Mouse (Mus musculus) CH12.LX (cell line): ENCODE data around the gene Ush2a. TPM values are rescaled to one million over a fixed set of nuclear protein-coding genes. Genes with fewer than 3 reads are reported as not detected.

Experiments
- DNase-seq: peaks from one replicate; pipeline ENCODE4 v3.0.0-alpha.2; 2013; ENCODE audit errors: extremely low read depth
- H3K27ac ChIP-seq: 2 replicates; pipeline ENCODE4 v1.5.1; 2012; ENCODE audit warnings: low read depth, mild to moderate bottlenecking, control low read depth, moderate library complexity; ENCODE audit not compliant: insufficient read depth
- H3K27me3 ChIP-seq: replicated peaks from 2 replicates; pipeline ENCODE3; 2012; ENCODE audit warnings: inconsistent platforms
- H3K36me3 ChIP-seq, 2 experiments: replicated peaks in 1 of 2; 2 replicates each; pipeline versions ENCODE3 to v1.6.1; 2012; ENCODE audit warnings: inconsistent platforms in 1 of 2, low read length in 1 of 2, mild to moderate bottlenecking in 1 of 2, mixed read lengths in 1 of 2, moderate library complexity in 1 of 2; ENCODE audit not compliant: control insufficient read depth in 1 of 2, insufficient read depth in 1 of 2
- H3K4me1 ChIP-seq, 2 experiments: 2 replicates each; pipeline ENCODE4 v1.6.1; 2012; ENCODE audit warnings: inconsistent platforms in 1 of 2, moderate library complexity in 1 of 2; ENCODE audit not compliant: insufficient read depth in 2 of 2, control insufficient read depth in 1 of 2
- H3K4me2 ChIP-seq: 2 replicates; pipeline ENCODE4 v1.6.1; 2012; ENCODE audit warnings: low read depth, mild to moderate bottlenecking, control low read depth; ENCODE audit not compliant: poor library complexity, insufficient read depth, severe bottlenecking
- H3K4me3 ChIP-seq, 3 experiments: fragments of 150-350 bp in 1 of 3; sonication (generic) in 1 of 3; replicated peaks in 1 of 3; 2 replicates each; pipeline versions ENCODE3 to v1.5.1; 2011 to 2012; ENCODE audit warnings: low read depth in 2 of 3, low read length in 2 of 3, mild to moderate bottlenecking in 2 of 3, moderate library complexity in 2 of 3, control low read depth in 1 of 3, improper control_type of control experiment in 1 of 3, inconsistent platforms in 1 of 3, mixed read lengths in 1 of 3; ENCODE audit not compliant: poor library complexity in 1 of 3
- H3K79me2 ChIP-seq: replicated peaks from 2 replicates; pipeline ENCODE4 v1.6.1; 2012; ENCODE audit warnings: mild to moderate bottlenecking, moderate library complexity; ENCODE audit not compliant: control insufficient read depth, poor library complexity, insufficient read depth, severe bottlenecking; ENCODE audit errors: extremely low read depth
- H3K9ac ChIP-seq: 2 replicates; pipeline ENCODE4 v1.6.1; 2012; ENCODE audit warnings: low read depth, mild to moderate bottlenecking, control low read depth, moderate library complexity; ENCODE audit not compliant: insufficient read depth
- H3K9me3 ChIP-seq: replicated peaks from 2 replicates; pipeline ENCODE3; 2012; ENCODE audit warnings: low read length, inconsistent platforms, mixed read lengths
- BHLHE40 ChIP-seq: IDR thresholded peaks from 2 replicates; pipeline ENCODE4 v1.6.1; 2011; ENCODE audit warnings: mild to moderate bottlenecking, low read depth, low read length, improper control_type of control experiment
- CHD1 ChIP-seq: IDR thresholded peaks from 2 replicates; pipeline ENCODE4 v1.6.1; 2012; ENCODE audit warnings: low read depth, low read length, improper control_type of control experiment, inconsistent platforms
- CHD2 ChIP-seq: IDR thresholded peaks from 2 replicates; pipeline ENCODE4 v1.6.1; 2011; ENCODE audit warnings: low read length, improper control_type of control experiment
- E2F4 ChIP-seq: IDR thresholded peaks from 2 replicates; pipeline ENCODE4 v1.6.1; 2011; ENCODE audit warnings: low read depth, low read length, improper control_type of control experiment; ENCODE audit not compliant: insufficient replicate concordance
- ELF1 ChIP-seq: IDR thresholded peaks from 2 replicates; pipeline ENCODE4 v1.6.1; 2014; ENCODE audit warnings: low read depth, mild to moderate bottlenecking, inconsistent platforms, low read length, improper control_type of control experiment
- EP300 ChIP-seq: IDR thresholded peaks from 2 replicates; pipeline ENCODE4 v1.6.1; 2011; ENCODE audit warnings: low read length, improper control_type of control experiment
- ETS1 ChIP-seq: conservative IDR thresholded peaks from 2 replicates; pipeline ENCODE4 v1.6.1; 2012; ENCODE audit warnings: low read depth, mild to moderate bottlenecking, inconsistent platforms, low read length, improper control_type of control experiment, moderate library complexity
- GABPA ChIP-seq: IDR thresholded peaks from 2 replicates; pipeline ENCODE4 v1.6.1; 2012; ENCODE audit warnings: low read depth, low read length, improper control_type of control experiment, inconsistent platforms; ENCODE audit not compliant: insufficient replicate concordance
- HCFC1 ChIP-seq: IDR thresholded peaks from 2 replicates; pipeline ENCODE4 v1.6.1; 2012; ENCODE audit warnings: low read depth, mild to moderate bottlenecking, inconsistent platforms, low read length, improper control_type of control experiment
- JUND ChIP-seq: conservative IDR thresholded peaks from 2 replicates; pipeline ENCODE4 v1.6.1; 2011; ENCODE audit warnings: low read depth, low read length, improper control_type of control experiment
- MAFK ChIP-seq: IDR thresholded peaks from 2 replicates; pipeline ENCODE4 v1.6.1; 2011; ENCODE audit warnings: low read length, improper control_type of control experiment; ENCODE audit not compliant: insufficient replicate concordance
- MAX ChIP-seq: IDR thresholded peaks from 2 replicates; pipeline ENCODE4 v1.6.1; 2011; ENCODE audit warnings: low read length, improper control_type of control experiment
- MAZ ChIP-seq: IDR thresholded peaks from 2 replicates; pipeline ENCODE4 v1.6.1; 2012; ENCODE audit warnings: low read depth, mild to moderate bottlenecking, inconsistent platforms, low read length, improper control_type of control experiment, moderate library complexity
- MEF2A ChIP-seq: IDR thresholded peaks from 2 replicates; pipeline ENCODE4 v1.6.1; 2014; ENCODE audit warnings: low read depth, mild to moderate bottlenecking, inconsistent platforms, low read length, improper control_type of control experiment, borderline replicate concordance
- MYC ChIP-seq: IDR thresholded peaks from 2 replicates; pipeline ENCODE4 v1.6.1; 2011; ENCODE audit warnings: low read depth, mild to moderate bottlenecking, improper control_type of control experiment, low read length
- NELFE ChIP-seq: IDR thresholded peaks from 2 replicates; pipeline ENCODE4 v1.6.1; 2011; ENCODE audit warnings: low read depth, low read length, improper control_type of control experiment
- PAX5 ChIP-seq: IDR thresholded peaks from 2 replicates; pipeline ENCODE4 v1.6.1; 2012; ENCODE audit warnings: low read length, inconsistent platforms, mixed read lengths
- POLR2AphosphoS2 ChIP-seq: IDR thresholded peaks from 2 replicates; pipeline ENCODE4 v1.6.1; 2011; ENCODE audit warnings: low read depth, low read length, improper control_type of control experiment
- RAD21 ChIP-seq: IDR thresholded peaks from 2 replicates; pipeline ENCODE4 v1.6.1; 2011; ENCODE audit warnings: low read depth, mild to moderate bottlenecking, low read length, improper control_type of control experiment, moderate library complexity
- SMC3 ChIP-seq: IDR thresholded peaks from 2 replicates; pipeline ENCODE4 v1.6.1; 2011; ENCODE audit warnings: low read depth, low read length, improper control_type of control experiment
- UBTF ChIP-seq: IDR thresholded peaks from 2 replicates; pipeline ENCODE4 v1.6.1; 2012; ENCODE audit warnings: low read depth, mild to moderate bottlenecking, inconsistent platforms, low read length, improper control_type of control experiment, moderate library complexity
- USF1 ChIP-seq: IDR thresholded peaks from 2 replicates; pipeline ENCODE4 v1.6.1; 2014; ENCODE audit warnings: low read depth, mild to moderate bottlenecking, inconsistent platforms, low read length, improper control_type of control experiment
- ZC3H11A ChIP-seq: IDR thresholded peaks from 2 replicates; pipeline ENCODE4 v1.6.1; 2012; ENCODE audit warnings: low read depth, mild to moderate bottlenecking, inconsistent platforms, low read length, improper control_type of control experiment
- ZKSCAN1 ChIP-seq: IDR thresholded peaks from 2 replicates; pipeline ENCODE4 v1.6.1; 2012; ENCODE audit warnings: low read depth, inconsistent platforms, low read length, improper control_type of control experiment, borderline replicate concordance
- dilution Hi-C: fragments of 300-500 bp; cut with MboI; formaldehyde crosslinking; loops from 2 replicates; pipeline ENCODE4 v1.14.3; 2020; ENCODE audit warnings: low sequenced_read_pairs; ENCODE audit not compliant: extremely low pct_unique_long_range_greater_than_20kb, extremely low pct_ligation_motif_present
- in situ Hi-C: fragments of 300-500 bp; cut with MboI; formaldehyde crosslinking; loops from 3 replicates; pipeline ENCODE4 v1.14.3; 2019; ENCODE audit warnings: low sequenced_read_pairs, low pct_ligation_motif_present, low pct_unique_long_range_greater_than_20kb, mixed read lengths
- polyA plus RNA-seq: library from polyadenylated mRNA; unstranded; fragments of >175 nt; gene quantifications from 2 replicates; pipeline ENCODE4 v1.2.1, GENCODE M21; 2012; ENCODE audit warnings: low read depth; ENCODE audit not compliant: insufficient read length
- total RNA-seq, 2 experiments: library from RNA; depleted of rRNA; stranded (reverse); fragments of 300-350 nt in 1 of 2; fragments of >200 nt in 1 of 2; gene quantifications; 2 replicates each; pipeline ENCODE4 v1.2.3; 2012 to 2014

Gene Ush2a
- total and polyA plus RNA-seq, 3 experiments, result not detected

DNA sequence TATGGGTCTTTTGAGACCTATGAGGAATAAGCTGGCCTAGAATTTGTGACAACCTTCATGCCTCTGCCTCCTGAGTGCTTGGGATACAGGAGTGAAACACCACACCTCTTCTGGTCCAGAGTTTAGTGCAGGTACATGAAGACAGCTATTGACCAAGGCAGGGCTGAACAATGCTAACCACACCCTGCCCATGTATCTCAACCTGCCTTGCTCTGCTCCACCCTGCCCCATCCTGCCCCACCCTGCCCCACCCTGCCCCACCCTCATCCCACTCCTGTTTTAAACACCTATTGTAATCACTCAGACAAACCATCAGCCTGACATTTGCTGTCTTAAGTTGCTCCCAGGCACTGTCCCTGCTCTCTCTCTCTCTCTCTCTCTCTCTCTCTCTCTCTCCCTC is 344.6 kb downstream of the Ush2a start:
- DNase-seq, result no peak
- TF ChIP-seq CHD1, result no peak
- TF ChIP-seq HCFC1, result no peak
- H3K9ac ChIP-seq, result no peak overlapping the region
- H3K4me2 ChIP-seq, result no peak overlapping the region
- in situ Hi-C loops (no loop called here), dilution Hi-C loops (no loop called here)
- no peak overlapping the region for H3K27ac ChIP-seq
- no peaks in the 10 kb centered on the region for H3K79me2 ChIP-seq
- no peaks in the 10 kb centered on the region for H3K4me1 ChIP-seq
- H3K4me3 ChIP-seq, result no peak overlapping the region
- H3K9me3 ChIP-seq, result peaks cover 36% of the 10 kb centered on the region
- H3K27me3 ChIP-seq, result no peaks in the 10 kb centered on the region
- no peaks in the 10 kb centered on the region for H3K36me3 ChIP-seq

DNA sequence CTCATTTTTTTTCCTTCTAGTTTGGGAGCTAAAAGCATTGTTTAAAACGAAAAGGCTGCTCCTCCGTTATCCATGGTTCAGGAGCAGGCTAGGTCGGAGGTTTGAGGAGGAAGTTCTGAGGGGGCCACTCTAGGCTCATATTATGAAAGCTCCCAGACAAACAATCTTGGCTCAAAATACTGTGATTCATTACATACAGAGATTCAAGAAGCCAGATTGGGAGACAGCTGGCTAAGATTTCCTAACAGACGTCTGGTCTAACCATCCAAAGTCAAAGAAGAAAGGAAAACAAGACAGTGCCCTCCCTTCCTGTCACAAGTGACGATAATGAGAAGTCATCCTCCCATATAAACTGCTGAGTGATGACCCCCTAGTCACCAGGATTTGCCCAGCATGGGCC is 354.7 kb downstream of the Ush2a start:
- H3K9ac ChIP-seq, result no peak overlapping the region
- no peaks in the 10 kb centered on the region for H3K79me2 ChIP-seq
- dilution Hi-C loops, result no loop called here
- no peaks in the 10 kb centered on the region for H3K27me3 ChIP-seq
- DNase-seq, result no peak
- TF ChIP-seq MAFK, result no peak
- no peak for TF ChIP-seq SMC3
- no peak for TF ChIP-seq BHLHE40
- TF ChIP-seq UBTF, result no peak
- no peak for TF ChIP-seq RAD21
- no peak for TF ChIP-seq MEF2A
- no peak for TF ChIP-seq EP300
- no peak for TF ChIP-seq PAX5
- TF ChIP-seq ZKSCAN1, result no peak
- no peak for TF ChIP-seq MAX
- TF ChIP-seq POLR2AphosphoS2, result no peak
- in situ Hi-C loops, result no loop called here
- H3K36me3 ChIP-seq, result no peaks in the 10 kb centered on the region
- H3K4me2 ChIP-seq, result no peak overlapping the region
- no peak overlapping the region for H3K4me3 ChIP-seq
- peaks cover 45% of the 10 kb centered on the region for H3K9me3 ChIP-seq
- H3K27ac ChIP-seq, result no peak overlapping the region
- H3K4me1 ChIP-seq, result no peaks in the 10 kb centered on the region

DNA sequence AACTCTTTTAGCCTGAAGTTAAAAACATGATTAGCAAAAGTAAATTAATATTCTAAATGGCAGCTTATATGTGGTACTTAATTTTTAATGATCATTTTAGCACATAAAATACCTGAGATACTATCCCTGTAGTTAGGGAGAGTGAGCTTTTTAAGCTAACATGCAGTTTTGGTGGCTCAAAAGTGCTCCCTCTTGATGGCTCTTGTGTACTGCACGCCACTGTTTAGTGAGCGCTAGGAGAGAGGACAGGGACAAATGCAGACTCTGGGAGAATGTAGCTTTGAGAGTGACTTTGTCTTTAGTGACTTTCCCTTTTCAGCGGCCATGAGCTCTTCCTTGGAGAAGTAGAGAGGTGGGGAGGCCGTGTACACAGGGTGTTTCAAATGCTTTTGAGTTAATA is 371.9 kb downstream of the Ush2a start:
- Histone ChIP-seq H3K4me1 (no peaks in the 10 kb centered on the region), H3K4me3 (no peak overlapping the region), H3K36me3 (no peaks in the 10 kb centered on the region), H3K27ac (no peak overlapping the region)
- in situ Hi-C loops (no loop called here), dilution Hi-C loops (no loop called here)
- DNase-seq, result no peak
- TF ChIP-seq CHD2 (no peak), USF1 (no peak), HCFC1 (no peak), PAX5 (no peak), NELFE (no peak), MAX (no peak), MAZ (no peak), MAFK (no peak), JUND (no peak), SMC3 (no peak), MYC (no peak), ETS1 (no peak), UBTF (no peak), CHD1 (no peak), GABPA (no peak), ELF1 (no peak), BHLHE40 (no peak), ZC3H11A (no peak), E2F4 (no peak)
- TF ChIP-seq, all 38 proteins: peak for 0
- H3K27me3 ChIP-seq, result no peaks in the 10 kb centered on the region
- no peaks in the 10 kb centered on the region for H3K79me2 ChIP-seq
- H3K9me3 ChIP-seq, result peaks cover 49% of the 10 kb centered on the region
- H3K9ac ChIP-seq, result no peak overlapping the region
- H3K4me2 ChIP-seq, result no peak overlapping the region
